Mouse (Mus musculus): ENCODE results near the gene Coro2a.

DNA sequence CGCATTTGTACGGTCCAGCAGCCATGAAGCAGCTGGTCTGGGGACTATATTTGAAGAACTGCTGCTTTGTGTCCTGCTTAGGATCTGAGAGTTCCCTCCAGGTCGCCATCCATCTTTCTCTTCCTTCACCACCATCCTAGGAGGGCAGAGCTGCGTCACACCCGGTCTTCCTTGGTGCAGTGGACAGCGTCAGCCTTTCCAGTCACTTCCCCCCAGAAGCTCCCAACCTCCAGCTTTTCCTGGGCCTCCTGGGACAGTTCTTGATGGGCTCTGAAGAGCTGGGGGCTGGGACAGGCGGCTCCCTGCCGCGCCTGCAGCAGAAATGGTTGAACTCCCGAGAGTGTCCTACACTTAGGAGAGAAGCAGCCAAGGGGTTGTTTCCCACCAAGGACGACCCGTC lies 27.2 kb downstream of the Coro2a start:
- TF ChIP-seq CTCF (IDR thresholded peaks at IDR 0.05; ENCODE audit: low read depth) (no peak), EP300 (IDR thresholded peaks at IDR 0.05; ENCODE audit: low read depth) (no peak)
